Mouse (Mus musculus) erythroblast, adult 5-6 weeks (primary cell): ENCODE results near the gene Hyou1. TPM values are rescaled to one million over a fixed set of nuclear protein-coding genes. Genes with fewer than 3 reads are reported as not detected.

Experiments used
- ATAC-seq: replicated peaks from 2 replicates; pipeline ENCODE4 v1.8.0; 2016; ENCODE audit warnings: moderate number of reproducible peaks, mild to moderate bottlenecking, moderate TSS enrichment, inconsistent platforms; ENCODE audit not compliant: poor library complexity, low FRiP score, severe bottlenecking
- total RNA-seq, 2 experiments: library from RNA; stranded (forward) in 1 of 2; stranded (reverse) in 1 of 2; fragments of 150-400 nt in 1 of 2; fragments of 200-764, 138-1000 nt in 1 of 2; gene quantifications; 2 replicates each; pipeline versions ENCODE4 v1.2.3 to v1.2.4; 2015 to 2017; ENCODE audit warnings: low replicate concordance in 2 of 2

Gene Hyou1
- 12.1 and 14.0 TPM in 2 replicates for total RNA-seq (2015; ENCODE audit: low replicate concordance)
- total RNA-seq (2017; ENCODE audit: low replicate concordance): 16.7 and 18.1 TPM in 2 replicates

- peak; percentile 94 for ATAC-seq
Observed at GRCm38 (mm10) chr9:44379054-44379834, at the start of gene Hyou1. Gene Hyou1, plus strand, starts transcription at chr9:44379490.

GRCm38 (mm10) chr9:44330736-44331135 lies 48.6 kb upstream of the Hyou1 start:
- ATAC-seq: no peak

- no peak for ATAC-seq
Observed at GRCm38 (mm10) chr9:44332918-44333638, 46.2 kb upstream of the Hyou1 start.

- ATAC-seq: peak; percentile 76
Observed at GRCm38 (mm10) chr9:44334396-44335330, 44.6 kb upstream of the Hyou1 start, which contains the start of gene H2afx. Gene H2afx, plus strand, starts transcription at chr9:44334694.

GRCm38 (mm10) chr9:44335331-44336092 lies 43.8 kb upstream of the Hyou1 start:
- peak; percentile 30 for ATAC-seq

GRCm38 (mm10) chr9:44336093-44336406 lies 43.2 kb upstream of the Hyou1 start:
- ATAC-seq: 0 out of 2 replicates have a peak, but pooled peaks have one; percentile 7

GRCm38 (mm10) chr9:44336513-44336912 lies 42.8 kb upstream of the Hyou1 start:
- 0 out of 2 replicates have a peak, but pooled peaks have one; percentile 4 for ATAC-seq

- ATAC-seq: no peak; the same call in 1 of the 2 replicates
Observed at GRCm38 (mm10) chr9:44336964-44337363, 42.3 kb upstream of the Hyou1 start.

- no peak for ATAC-seq
Observed at GRCm38 (mm10) chr9:44337436-44338169, 41.7 kb upstream of the Hyou1 start.

GRCm38 (mm10) chr9:44338574-44338973 lies 40.7 kb upstream of the Hyou1 start:
- no peak for ATAC-seq

GRCm38 (mm10) chr9:44341487-44341886 lies 37.8 kb upstream of the Hyou1 start:
- no peak for ATAC-seq

- ATAC-seq: peak; percentile 66
Observed at GRCm38 (mm10) chr9:44342173-44342572, 37.1 kb upstream of the Hyou1 start.

GRCm38 (mm10) chr9:44342605-44343004 lies 36.7 kb upstream of the Hyou1 start:
- ATAC-seq: peak; percentile 10

GRCm38 (mm10) chr9:44343290-44343689 lies 36.0 kb upstream of the Hyou1 start:
- ATAC-seq: peak; percentile 57

- peak; percentile 58 for ATAC-seq
Observed at GRCm38 (mm10) chr9:44343781-44344421, 35.4 kb upstream of the Hyou1 start, which contains the start of gene Hmbs. Gene Hmbs, minus strand, starts transcription at chr9:44344228.

- no peak for ATAC-seq
Observed at GRCm38 (mm10) chr9:44345570-44346433, 33.5 kb upstream of the Hyou1 start.

- no peak for ATAC-seq
Observed at GRCm38 (mm10) chr9:44347166-44347565, 32.1 kb upstream of the Hyou1 start.
